Mouse (Mus musculus): Measurements from ENCODE around the gene Casp2. TPM values are rescaled to one million over a fixed set of nuclear protein-coding genes. Genes with fewer than 3 reads are reported as not detected.

The Casp2 gene
- polyA plus RNA-seq, 1 experiment = 16.0 TPM

DNA sequence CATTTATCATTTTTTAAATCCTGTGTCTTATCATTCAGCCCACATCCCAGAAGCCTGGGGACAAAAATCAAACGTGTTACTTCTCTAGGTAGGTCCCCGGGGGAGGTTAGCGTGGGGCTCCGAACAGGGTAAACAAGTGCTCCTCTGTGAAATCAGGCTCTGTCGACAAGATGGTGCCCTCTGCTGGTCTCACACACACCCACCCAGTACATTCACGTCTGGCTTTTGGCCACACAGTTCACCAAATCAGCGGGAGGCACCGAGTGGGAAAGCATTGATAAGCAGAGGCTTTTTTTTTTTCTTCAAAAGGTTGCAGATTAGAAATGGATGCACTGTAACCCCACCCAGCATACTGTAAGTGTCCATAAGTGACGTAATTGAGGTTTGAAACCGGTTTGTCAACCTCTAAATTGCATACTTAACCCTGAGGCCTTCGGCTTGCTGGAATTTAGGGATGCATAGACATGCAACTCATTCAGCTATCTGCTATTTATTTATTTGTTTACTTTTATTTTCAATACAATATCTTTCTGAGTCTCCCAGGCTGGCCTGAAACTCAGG is 7.4 kb upstream of the Casp2 start:
- WGBS = 7% methylated on average over 11 of the region's 11 CpGs
- no peak overlapping the region for H3K4me3 ChIP-seq (ENCODE audit: low read depth, low read length)
- no peak overlapping the region for H3K27ac ChIP-seq (ENCODE audit: insufficient read depth, low read depth, low read length)
- no peak for TF ChIP-seq POLR2A (IDR thresholded peaks at IDR 0.05; ENCODE audit: low read depth, low read length)
- peak; percentile 80; the same call in 1 of the 2 replicates for TF ChIP-seq CTCF (IDR thresholded peaks at IDR 0.05; ENCODE audit: extremely low read depth, insufficient read length, insufficient replicate concordance, low read depth, low read length)
- H3K4me1 ChIP-seq (ENCODE audit: control insufficient read depth, insufficient read depth, insufficient read length, low read length) = peaks cover 3% of the 10 kb centered on the region
- no peaks in the 10 kb centered on the region for H3K36me3 ChIP-seq (ENCODE audit: control insufficient read depth, insufficient read depth, low read length)
- no peaks in the 10 kb centered on the region for H3K27me3 ChIP-seq (ENCODE audit: control insufficient read depth, insufficient read depth, low read length)

- H3K4me3 ChIP-seq (ENCODE audit: low read depth, low read length) = no peak overlapping the region
- peak overlapping the region; percentile 94 for H3K27ac ChIP-seq (ENCODE audit: insufficient read depth, low read depth, low read length)
- H3K27me3 ChIP-seq (ENCODE audit: control insufficient read depth, insufficient read depth, low read length) = no peaks in the 10 kb centered on the region
- H3K4me1 ChIP-seq (ENCODE audit: control insufficient read depth, insufficient read depth, insufficient read length, low read length) = peaks cover 12% of the 10 kb centered on the region
- no peak for TF ChIP-seq POLR2A (IDR thresholded peaks at IDR 0.05; ENCODE audit: low read depth, low read length)
- no peak for TF ChIP-seq CTCF (IDR thresholded peaks at IDR 0.05; ENCODE audit: extremely low read depth, insufficient read length, insufficient replicate concordance, low read depth, low read length)
- no peaks in the 10 kb centered on the region for H3K36me3 ChIP-seq (ENCODE audit: control insufficient read depth, insufficient read depth, low read length)
- WGBS = 16% methylated on average over 6 of the region's 6 CpGs
Observed at GRCm38 (mm10) chr6:42260430-42260829, 4.4 kb upstream of the Casp2 start.

DNA sequence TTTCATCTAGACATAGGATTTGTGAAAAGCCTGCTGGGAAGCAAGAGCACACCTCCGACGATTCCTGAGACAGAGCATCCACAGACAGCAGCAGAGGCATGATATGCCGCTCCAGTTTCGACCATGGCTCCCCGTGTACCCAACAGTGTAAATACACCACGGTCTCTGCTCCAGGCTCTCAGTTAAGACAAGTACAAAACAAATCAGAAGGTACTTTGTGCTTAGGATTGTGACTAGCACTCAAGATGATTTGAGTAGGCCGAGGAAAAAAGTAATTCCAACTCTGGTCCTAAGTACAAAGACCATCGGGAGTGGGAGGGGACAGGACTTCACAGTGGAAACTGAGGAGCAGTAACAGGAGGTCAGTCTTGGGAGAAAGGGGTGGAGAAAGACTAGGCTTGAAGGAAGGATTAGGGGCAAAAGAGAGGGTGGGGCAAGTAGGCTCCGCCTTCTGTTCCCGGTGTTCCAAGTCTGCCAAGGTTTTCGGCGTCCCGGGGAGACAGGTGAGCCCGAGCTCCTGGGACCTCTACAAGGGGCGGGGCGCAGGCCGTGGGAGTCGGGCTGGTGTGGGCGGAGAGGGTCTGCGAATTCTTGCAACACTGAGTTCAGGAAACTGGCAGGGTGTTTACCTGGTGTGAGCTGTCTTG is 3.1 kb upstream of the Casp2 start, which contains the start of gene Tmem139:
TSS of gene Tmem139 (plus strand) at position 447 of the 647 bp plus-strand sequence.
- H3K27me3 ChIP-seq (ENCODE audit: control insufficient read depth, insufficient read depth, low read length) = no peaks in the 10 kb centered on the region
- WGBS = 14% methylated on average over 20 of the region's 20 CpGs
- H3K4me1 ChIP-seq (ENCODE audit: control insufficient read depth, insufficient read depth, insufficient read length, low read length) = peaks cover 14% of the 10 kb centered on the region
- TF ChIP-seq CTCF (IDR thresholded peaks at IDR 0.05; ENCODE audit: extremely low read depth, insufficient read length, insufficient replicate concordance, low read depth, low read length) (no peak), POLR2A (IDR thresholded peaks at IDR 0.05; ENCODE audit: low read depth, low read length) (0 out of 2 replicates have a peak, but pooled peaks have one; percentile 32)
- no peaks in the 10 kb centered on the region for H3K36me3 ChIP-seq (ENCODE audit: control insufficient read depth, insufficient read depth, low read length)
- peak within 1 kb of the TSS; percentile 94 for H3K27ac ChIP-seq (ENCODE audit: insufficient read depth, low read depth, low read length)
- peak within 1 kb of the TSS; percentile 68 for H3K4me3 ChIP-seq (ENCODE audit: low read depth, low read length)

DNA sequence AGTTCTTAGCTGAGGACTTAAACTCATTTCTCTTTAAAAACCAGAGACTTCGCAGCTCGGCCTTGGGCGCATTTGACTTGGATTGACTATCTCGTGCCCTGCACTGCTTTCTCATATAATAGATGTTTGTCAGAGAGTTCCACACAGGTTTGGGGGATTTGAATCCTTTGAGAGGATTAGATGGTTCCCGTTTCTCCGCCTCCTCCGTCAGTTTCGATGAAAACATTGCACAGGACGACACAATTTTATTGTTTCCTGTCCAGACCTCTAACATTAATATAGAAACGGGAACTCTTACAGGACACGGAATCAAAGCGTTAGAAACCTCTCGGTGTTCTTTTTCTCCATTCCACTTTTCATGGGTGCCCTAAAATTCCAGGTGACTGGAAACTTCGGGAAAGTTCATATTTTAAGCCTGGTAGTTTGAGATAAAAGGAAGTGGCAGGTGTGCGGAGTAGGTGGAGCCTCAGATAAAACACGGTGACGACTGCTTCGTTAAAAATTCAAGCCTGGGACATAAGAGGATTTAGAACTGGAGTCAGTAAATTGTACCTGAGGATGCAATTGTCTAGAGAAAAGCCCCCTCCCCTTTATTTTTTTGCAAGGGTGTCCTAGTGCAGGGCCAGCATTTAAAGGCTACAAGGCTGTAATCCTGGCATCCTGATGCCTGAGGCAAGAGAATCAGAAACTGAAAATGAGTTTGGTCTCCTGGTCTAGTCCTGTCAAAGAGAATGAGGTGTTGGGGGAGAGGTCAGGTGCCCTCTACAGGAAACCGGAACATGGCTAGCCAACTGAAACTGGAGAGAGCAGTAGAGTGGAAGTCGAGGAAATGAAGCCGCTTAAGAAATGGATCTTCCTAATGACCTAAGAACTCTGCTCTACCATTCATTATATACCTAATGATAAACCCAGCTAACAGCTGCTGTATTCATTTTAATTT is 876 bp downstream of the Casp2 start:
- H3K4me3 ChIP-seq (ENCODE audit: low read depth, low read length) = peak overlapping the region; percentile 97
- WGBS = under 1% methylated on average over 21 of the region's 21 CpGs
- peaks cover 28% of the 10 kb centered on the region for H3K36me3 ChIP-seq (ENCODE audit: control insufficient read depth, insufficient read depth, low read length)
- peak overlapping the region; percentile 91 for H3K27ac ChIP-seq (ENCODE audit: insufficient read depth, low read depth, low read length)
- TF ChIP-seq CTCF (IDR thresholded peaks at IDR 0.05; ENCODE audit: extremely low read depth, insufficient read length, insufficient replicate concordance, low read depth, low read length) = no peak
- no peaks in the 10 kb centered on the region for H3K27me3 ChIP-seq (ENCODE audit: control insufficient read depth, insufficient read depth, low read length)
- peaks cover 14% of the 10 kb centered on the region for H3K4me1 ChIP-seq (ENCODE audit: control insufficient read depth, insufficient read depth, insufficient read length, low read length)

DNA sequence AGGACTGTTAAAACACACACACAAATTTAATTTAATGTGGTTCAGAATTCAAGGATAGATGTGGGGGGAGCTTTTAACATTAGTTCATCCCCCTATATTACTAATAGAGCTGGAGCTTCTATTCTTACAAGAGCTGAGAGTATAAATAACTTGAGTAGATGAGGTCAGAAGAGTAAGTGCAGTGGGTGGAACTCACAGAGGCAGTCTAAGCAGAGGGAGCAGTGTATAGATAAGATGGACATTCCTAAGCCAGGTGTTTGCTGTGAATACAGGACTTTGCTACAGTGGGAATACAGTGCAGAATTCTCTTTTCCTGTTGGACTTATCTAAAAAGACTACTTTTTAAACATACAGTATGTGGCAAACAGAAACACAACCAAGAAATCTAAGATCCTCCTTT is 6.0 kb downstream of the Casp2 start:
- Histone ChIP-seq H3K36me3 (ENCODE audit: control insufficient read depth, insufficient read depth, low read length) (peaks cover 58% of the 10 kb centered on the region), H3K27me3 (ENCODE audit: control insufficient read depth, insufficient read depth, low read length) (no peaks in the 10 kb centered on the region), H3K27ac (ENCODE audit: insufficient read depth, low read depth, low read length) (no peak overlapping the region), H3K4me1 (ENCODE audit: control insufficient read depth, insufficient read depth, insufficient read length, low read length) (peaks cover 2% of the 10 kb centered on the region; the same call in 1 of the 2 replicates), H3K4me3 (ENCODE audit: low read depth, low read length) (no peak overlapping the region)
- TF ChIP-seq CTCF (IDR thresholded peaks at IDR 0.05; ENCODE audit: extremely low read depth, insufficient read length, insufficient replicate concordance, low read depth, low read length) (no peak), POLR2A (IDR thresholded peaks at IDR 0.05; ENCODE audit: low read depth, low read length) (no peak)

DNA sequence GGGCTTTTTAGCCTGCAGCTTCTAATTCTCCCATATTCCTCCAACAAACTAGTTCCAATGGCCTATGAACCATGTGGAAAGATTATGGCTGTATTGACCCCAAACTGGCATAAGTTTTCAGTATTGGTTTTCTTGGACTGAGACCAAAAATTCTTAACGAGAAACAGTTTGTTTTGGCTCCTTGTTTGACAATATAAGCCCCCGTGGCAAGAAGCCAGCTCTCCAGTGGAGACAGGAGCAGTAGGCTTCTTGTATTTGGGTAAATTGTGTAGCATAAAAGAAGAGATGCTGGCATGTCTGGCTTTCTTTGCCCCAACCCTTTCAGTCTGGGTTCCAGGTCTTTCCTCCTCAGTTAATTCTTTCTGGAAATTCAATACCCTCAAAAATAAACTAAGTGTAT is 11.4 kb downstream of the Casp2 start:
- H3K36me3 ChIP-seq (ENCODE audit: control insufficient read depth, insufficient read depth, low read length) = peaks cover 72% of the 10 kb centered on the region
- no peak overlapping the region for H3K4me3 ChIP-seq (ENCODE audit: low read depth, low read length)
- 40% methylated on average over 2 of the region's 2 CpGs for whole genome bisulfite sequencing
- H3K4me1 ChIP-seq (ENCODE audit: control insufficient read depth, insufficient read depth, insufficient read length, low read length) = no peaks in the 10 kb centered on the region
- H3K27me3 ChIP-seq (ENCODE audit: control insufficient read depth, insufficient read depth, low read length) = no peaks in the 10 kb centered on the region
- no peak overlapping the region for H3K27ac ChIP-seq (ENCODE audit: insufficient read depth, low read depth, low read length)
- TF ChIP-seq POLR2A (IDR thresholded peaks at IDR 0.05; ENCODE audit: low read depth, low read length) = no peak
- TF ChIP-seq CTCF (IDR thresholded peaks at IDR 0.05; ENCODE audit: extremely low read depth, insufficient read length, insufficient replicate concordance, low read depth, low read length) = no peak

All from small intestine, adult 2 months (tissue).